Mouse (Mus musculus) WW6 (cell line): ENCODE measurements around the gene Vezt.

Source experiments
- DNase-seq: peaks from one replicate; pipeline ENCODE4 v3.0.0-alpha.2; 2013; ENCODE audit warnings: low read depth, low spot score

Gene Vezt

DNA sequence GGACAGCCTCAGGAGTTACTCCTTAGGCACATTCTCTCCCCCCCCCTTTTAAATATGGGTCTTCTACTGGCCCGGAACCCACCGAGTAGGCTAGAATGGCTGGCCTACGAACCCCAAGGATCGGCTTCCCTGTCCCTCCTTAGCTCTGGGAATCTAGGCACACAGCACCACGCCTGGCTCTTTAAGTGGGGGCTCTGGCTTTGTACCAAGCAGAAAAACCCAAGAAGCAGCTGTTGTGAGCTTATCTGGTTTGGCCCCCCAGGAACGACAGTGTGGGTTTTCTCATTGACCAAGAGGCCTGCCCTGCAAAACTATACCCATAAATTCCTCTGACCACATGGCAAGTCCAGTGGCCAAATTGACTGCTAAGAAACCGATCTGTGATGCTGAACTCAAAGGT, 82.1 kb downstream of the Vezt start:
- no peak for DNase-seq

GRCm38 (mm10) chr10:93950991-93951390, 84.6 kb downstream of the Vezt start:
- no peak for DNase-seq

GRCm38 (mm10) chr10:93949921-93950320, 85.7 kb downstream of the Vezt start:
- DNase-seq: no peak

- DNase-seq: no peak
Measured at GRCm38 (mm10) chr10:93945843-93946499, 89.6 kb downstream of the Vezt start.

GRCm38 (mm10) chr10:93945364-93945763, 90.3 kb downstream of the Vezt start:
- DNase-seq: no peak

DNA sequence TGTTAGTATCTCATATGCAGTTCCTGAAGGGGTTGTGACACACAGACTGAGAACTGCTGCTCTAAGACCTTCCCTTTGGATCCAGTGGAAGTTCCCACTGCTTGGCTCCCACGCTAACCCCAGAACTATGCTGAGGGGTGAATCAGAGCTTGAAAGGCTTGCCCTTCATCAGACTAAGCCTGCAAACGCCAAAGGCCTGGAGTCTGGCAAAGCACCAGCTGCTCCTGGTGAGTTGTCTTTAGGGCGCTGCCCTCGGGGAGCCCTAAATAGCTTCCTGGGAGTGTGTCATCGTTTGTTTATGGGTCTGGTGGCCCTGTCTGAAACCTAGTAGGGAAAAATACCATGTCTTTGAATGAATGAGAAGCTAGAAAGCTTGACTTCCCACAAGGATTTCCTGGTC, 91.4 kb downstream of the Vezt start:
- DNase-seq: no peak

GRCm38 (mm10) chr10:93940279-93940678, 95.3 kb downstream of the Vezt start:
- no peak for DNase-seq

GRCm38 (mm10) chr10:93939676-93940075, 95.9 kb downstream of the Vezt start:
- DNase-seq: no peak

GRCm38 (mm10) chr10:93938844-93939271, 96.8 kb downstream of the Vezt start:
- DNase-seq: no peak

- DNase-seq: no peak
Measured at GRCm38 (mm10) chr10:93933980-93934379, 101.6 kb downstream of the Vezt start.

DNA sequence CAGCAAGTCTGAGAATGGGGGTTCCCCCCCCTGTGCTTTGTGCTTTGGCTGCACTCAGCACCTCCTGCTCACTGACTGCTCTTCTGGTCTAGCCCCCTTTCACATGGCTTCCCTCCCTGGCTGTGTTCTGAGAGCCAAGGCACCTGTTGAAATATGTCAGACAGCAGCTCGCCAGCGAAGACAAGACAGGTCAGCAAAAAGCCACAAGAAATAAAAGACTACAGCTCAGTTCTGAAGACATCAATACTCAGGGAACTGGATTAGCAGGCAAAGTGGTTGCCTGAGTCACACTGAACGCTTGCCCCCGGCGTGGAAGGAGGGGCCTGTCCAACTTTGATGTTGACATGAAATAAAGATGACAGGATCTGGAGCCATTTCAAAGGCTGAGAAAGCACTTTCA, 102.8 kb downstream of the Vezt start:
- no peak for DNase-seq

DNA sequence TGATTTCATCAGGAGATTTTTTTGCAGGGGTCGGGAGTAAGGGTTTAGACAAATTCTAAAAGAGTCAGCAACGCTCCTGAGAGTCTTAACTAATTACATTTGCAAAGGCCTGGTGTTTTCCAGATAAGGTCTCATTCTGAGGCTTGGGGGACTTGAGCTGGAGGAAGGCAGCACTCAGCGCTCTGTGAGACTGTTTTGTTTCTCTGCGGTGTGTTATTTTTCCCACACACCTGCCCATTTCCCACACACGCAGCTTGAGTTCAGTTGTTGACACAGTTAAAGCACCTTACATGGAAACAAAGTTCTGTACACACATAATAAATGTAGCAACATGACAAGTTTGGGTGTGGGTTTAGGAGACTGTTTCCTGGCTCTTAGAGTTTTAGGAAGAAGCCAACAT, 103.6 kb downstream of the Vezt start:
- DNase-seq: no peak

DNA sequence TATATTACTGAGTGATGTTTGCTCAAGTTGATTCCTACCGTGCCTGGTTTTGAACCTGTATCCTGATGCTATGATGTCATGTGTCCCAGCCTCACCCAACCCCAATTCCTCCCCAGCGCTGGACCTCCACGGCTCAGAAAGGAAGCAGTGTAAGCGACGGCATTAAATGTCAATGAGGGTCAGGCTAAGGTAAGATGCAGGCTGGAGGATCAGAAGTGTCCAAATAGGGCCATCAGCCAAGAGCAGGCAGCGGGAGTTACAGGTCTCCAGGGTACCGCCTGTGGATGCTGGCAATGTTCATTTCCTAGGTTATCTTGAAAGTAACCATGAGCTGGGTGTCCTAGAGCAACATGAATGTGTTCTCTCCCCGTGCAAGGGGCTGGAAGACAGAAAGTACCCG, 104.2 kb downstream of the Vezt start:
- no peak for DNase-seq

GRCm38 (mm10) chr10:93930236-93930824, 105.3 kb downstream of the Vezt start:
- no peak for DNase-seq

DNA sequence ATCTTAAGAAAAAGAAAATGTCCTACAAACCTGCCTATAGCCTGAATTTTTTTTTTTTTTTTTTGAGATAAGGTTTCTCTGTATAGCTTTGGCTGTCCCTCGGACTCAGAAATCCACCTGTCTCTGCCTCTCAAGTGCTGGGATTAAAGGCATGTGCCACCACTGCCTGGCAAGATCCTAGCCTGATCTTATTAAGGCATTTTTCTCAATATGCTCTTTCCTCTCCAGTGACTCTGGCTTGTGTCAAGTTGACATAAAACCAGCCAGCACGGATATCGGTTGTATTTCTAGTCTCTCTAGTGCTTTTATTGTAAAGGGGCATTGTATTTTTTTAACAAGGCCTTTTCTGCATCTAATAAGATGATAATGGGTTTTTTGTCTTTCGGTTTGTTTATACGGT, 111.0 kb downstream of the Vezt start:
- no peak for DNase-seq

DNA sequence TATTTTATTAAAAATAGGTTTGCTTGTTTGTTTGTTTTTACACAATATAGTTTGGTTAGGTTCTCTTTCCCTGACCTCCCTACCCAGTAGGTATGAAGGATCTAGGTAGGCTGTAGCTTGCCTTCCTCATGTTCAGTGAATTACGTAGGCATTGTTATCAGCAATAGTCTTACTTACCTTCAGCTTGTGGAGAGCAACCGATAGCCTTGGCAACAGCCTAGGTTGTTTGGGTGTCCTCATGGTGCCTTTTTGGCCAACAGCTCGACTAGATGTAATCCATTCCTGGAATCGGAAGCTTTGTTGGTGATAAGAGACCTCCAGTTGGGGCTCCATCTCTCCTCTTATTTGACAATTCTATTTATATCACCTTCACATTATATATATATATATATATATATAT, 114.5 kb downstream of the Vezt start:
- DNase-seq: no peak

- no peak for DNase-seq
Measured at GRCm38 (mm10) chr10:93919227-93919626, 116.4 kb downstream of the Vezt start.

GRCm38 (mm10) chr10:93918701-93919100, 116.9 kb downstream of the Vezt start:
- no peak for DNase-seq

DNA sequence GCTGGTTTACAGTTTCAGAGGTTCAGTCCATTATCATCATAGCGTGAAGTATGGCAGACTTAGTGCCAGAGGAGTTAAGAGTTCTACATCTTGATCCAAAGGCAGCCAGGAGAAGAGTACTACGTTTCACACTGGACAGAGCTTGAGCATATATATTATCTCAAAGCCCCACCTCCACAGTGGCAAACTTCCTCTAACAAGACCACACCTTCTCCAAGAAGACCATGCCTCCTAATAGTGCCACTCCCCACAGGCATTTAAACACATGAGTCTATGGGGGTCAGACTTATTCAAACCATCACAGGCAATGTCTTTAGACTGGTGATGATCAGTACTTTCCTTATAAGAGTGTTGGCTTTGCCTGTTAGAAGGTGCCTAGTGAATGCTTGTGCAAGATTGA, 117.5 kb downstream of the Vezt start:
- no peak for DNase-seq

GRCm38 (mm10) chr10:93916778-93917177, 118.8 kb downstream of the Vezt start:
- no peak for DNase-seq

GRCm38 (mm10) chr10:93915531-93916275, 119.9 kb downstream of the Vezt start:
- DNase-seq: no peak

GRCm38 (mm10) chr10:93913525-93913924, 122.1 kb downstream of the Vezt start:
- no peak for DNase-seq

GRCm38 (mm10) chr10:93912917-93913316, 122.7 kb downstream of the Vezt start:
- no peak for DNase-seq
